Mouse (Mus musculus): ENCODE data around the gene Gm21992. TPM values are rescaled to one million over a fixed set of nuclear protein-coding genes. Genes with fewer than 3 reads are reported as not detected.

The Gm21992 gene
- polyA plus RNA-seq, 1 experiment from 2014 or later, result 17.1 TPM

DNA sequence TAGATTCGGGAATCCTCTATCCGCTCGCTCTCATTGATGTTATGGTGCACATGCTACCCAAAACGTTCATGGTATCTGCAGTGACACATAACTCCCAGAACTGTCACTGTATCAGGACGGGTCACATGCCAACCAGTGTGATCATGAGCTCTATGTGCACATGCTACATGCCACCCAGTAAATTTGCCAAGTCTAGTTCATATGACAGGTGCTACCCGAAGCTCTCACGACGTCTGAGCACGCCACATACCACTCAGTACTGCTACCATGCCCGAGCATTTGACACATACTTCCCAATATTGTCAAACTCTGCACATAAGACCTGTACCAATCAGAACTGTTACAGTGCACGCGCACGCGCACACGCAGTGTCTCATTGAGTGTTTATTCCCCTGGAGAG, 91.3 kb downstream of the Gm21992 start:
- Histone ChIP-seq H3K9me3 (ENCODE audit: control insufficient read depth, low read length) (no peaks in the 10 kb centered on the region), H3K4me3 (ENCODE audit: low read depth, low read length) (no peak overlapping the region), H3K4me1 (ENCODE audit: control insufficient read depth, insufficient read depth, low read length) (no peaks in the 10 kb centered on the region), H3K27ac (replicated peaks; ENCODE audit: low read depth, low read length) (no peak overlapping the region), H3K9ac (ENCODE audit: low read depth, low read length) (no peak overlapping the region), H3K36me3 (ENCODE audit: control insufficient read depth, insufficient read depth, low read length) (no peaks in the 10 kb centered on the region), H3K27me3 (replicated peaks; ENCODE audit: control insufficient read depth, insufficient read depth, low read length) (no peaks in the 10 kb centered on the region), H3K4me2 (ENCODE audit: low read depth, low read length) (peak overlapping the region; percentile 30; the same call in 1 of the 2 replicates)
- DNase-seq (ENCODE audit: low spot score), result no peak
- WGBS, result 79% methylated on average over 15 of the region's 15 CpGs
- ATAC-seq (ENCODE audit: low read depth), result no peak

DNA sequence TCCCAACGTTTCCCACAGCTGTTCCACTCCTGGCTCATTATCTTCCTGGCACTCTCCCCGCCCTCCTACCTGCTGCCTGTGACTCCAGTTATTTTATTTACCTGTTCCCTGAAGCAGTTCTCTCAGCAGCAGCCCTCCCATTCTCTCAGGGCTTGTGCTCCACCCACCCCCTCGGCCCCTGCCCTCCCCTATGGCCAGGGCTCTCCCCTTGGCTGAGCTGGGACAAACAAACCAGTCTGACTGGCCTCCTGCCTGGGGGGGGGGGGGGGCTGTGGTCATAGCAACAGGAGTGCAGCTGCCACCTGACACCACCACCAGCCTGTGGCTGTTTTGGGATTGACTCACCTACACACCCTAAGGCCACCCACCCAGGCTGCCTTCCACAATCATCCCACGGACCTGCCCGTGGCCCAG, 92.1 kb downstream of the Gm21992 start:
- no peaks in the 10 kb centered on the region for H3K36me3 ChIP-seq (ENCODE audit: control insufficient read depth, insufficient read depth, low read length)
- ATAC-seq (ENCODE audit: low read depth) (peak; percentile 87), DNase-seq (ENCODE audit: low spot score) (peak; percentile 65)
- no peak overlapping the region for H3K27ac ChIP-seq (replicated peaks; ENCODE audit: low read depth, low read length)
- H3K4me3 ChIP-seq (ENCODE audit: low read depth, low read length), result no peak overlapping the region
- H3K27me3 ChIP-seq (replicated peaks; ENCODE audit: control insufficient read depth, insufficient read depth, low read length), result peaks cover 7% of the 10 kb centered on the region
- H3K4me1 ChIP-seq (ENCODE audit: control insufficient read depth, insufficient read depth, low read length), result no peaks in the 10 kb centered on the region
- H3K9me3 ChIP-seq (ENCODE audit: control insufficient read depth, low read length), result no peaks in the 10 kb centered on the region
- no peak overlapping the region for H3K9ac ChIP-seq (ENCODE audit: low read depth, low read length)
- WGBS, result 9% methylated on average over 5 of the region's 5 CpGs
- no peak overlapping the region; the same call in 1 of the 2 replicates for H3K4me2 ChIP-seq (ENCODE audit: low read depth, low read length)

DNA sequence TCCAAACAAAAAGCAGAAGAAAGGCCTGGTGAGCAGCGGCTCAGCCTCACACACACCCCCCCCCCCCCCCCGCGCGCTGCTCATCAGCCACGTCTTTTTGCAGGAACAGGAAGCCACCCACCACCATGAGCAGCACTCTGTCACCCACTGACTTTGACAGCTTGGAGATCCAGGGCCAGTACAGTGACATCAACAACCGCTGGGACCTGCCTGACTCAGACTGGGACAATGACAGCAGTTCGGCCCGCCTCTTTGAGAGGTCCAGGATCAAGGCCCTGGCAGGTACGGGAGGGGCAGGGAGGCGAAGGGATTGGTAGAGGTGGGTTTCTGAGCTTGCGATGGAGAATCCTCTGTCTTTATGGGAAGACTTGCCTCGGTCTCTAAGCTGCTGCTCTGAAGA, 92.7 kb downstream of the Gm21992 start:
- DNase-seq (ENCODE audit: low spot score) (no peak), ATAC-seq (ENCODE audit: low read depth) (no peak)
- Histone ChIP-seq H3K36me3 (ENCODE audit: control insufficient read depth, insufficient read depth, low read length) (no peaks in the 10 kb centered on the region), H3K9me3 (ENCODE audit: control insufficient read depth, low read length) (no peaks in the 10 kb centered on the region), H3K4me1 (ENCODE audit: control insufficient read depth, insufficient read depth, low read length) (no peaks in the 10 kb centered on the region), H3K27me3 (replicated peaks; ENCODE audit: control insufficient read depth, insufficient read depth, low read length) (peaks cover 13% of the 10 kb centered on the region), H3K27ac (replicated peaks; ENCODE audit: low read depth, low read length) (no peak overlapping the region), H3K9ac (ENCODE audit: low read depth, low read length) (no peak overlapping the region), H3K4me3 (ENCODE audit: low read depth, low read length) (no peak overlapping the region), H3K4me2 (ENCODE audit: low read depth, low read length) (no peak overlapping the region)
- WGBS, result 37% methylated on average over 10 of the region's 12 CpGs

DNA sequence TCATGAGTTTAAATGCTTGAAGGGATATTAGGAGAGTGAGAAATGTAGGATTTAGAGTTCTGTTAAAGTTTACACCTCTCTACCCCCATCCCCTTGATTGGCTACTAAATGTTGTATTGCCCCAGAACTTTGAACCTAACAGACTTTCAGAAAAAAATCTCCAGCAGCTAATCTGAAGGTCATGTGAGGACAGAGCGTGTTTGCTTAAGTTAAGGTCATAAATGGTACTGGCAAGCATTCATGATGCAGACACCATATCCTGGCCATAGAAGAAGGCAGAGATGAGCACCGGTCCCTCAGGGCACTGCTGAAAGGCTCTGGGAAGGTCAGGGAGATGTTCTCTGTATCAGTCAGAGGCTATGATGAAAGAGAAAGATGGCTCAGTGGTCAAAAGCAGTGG, 94.1 kb downstream of the Gm21992 start:
- Histone ChIP-seq H3K36me3 (ENCODE audit: control insufficient read depth, insufficient read depth, low read length) (no peaks in the 10 kb centered on the region), H3K4me1 (ENCODE audit: control insufficient read depth, insufficient read depth, low read length) (no peaks in the 10 kb centered on the region)
- 91% methylated on average over 2 of the region's 2 CpGs for WGBS

DNA sequence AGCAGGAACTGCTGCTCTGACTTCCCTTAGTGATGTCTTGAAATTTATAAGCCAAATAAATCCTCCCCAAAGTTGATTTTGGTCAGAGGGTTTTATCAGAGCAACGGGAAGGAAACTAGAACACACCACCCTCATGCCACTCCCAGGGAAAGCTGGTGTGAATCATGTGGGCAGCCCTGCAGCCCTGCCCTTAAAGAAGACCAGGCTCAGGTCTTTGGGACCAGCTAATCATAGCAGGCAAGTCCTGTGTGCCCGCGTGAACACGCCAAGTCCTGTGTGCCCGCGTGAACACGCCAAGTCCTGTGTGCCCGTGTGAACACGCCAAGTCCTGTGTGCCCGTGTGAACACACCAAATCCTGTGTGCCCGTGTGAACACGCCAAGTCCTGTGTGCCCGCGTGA, 94.7 kb downstream of the Gm21992 start:
- Histone ChIP-seq H3K9ac (ENCODE audit: low read depth, low read length) (no peak overlapping the region), H3K4me3 (ENCODE audit: low read depth, low read length) (no peak overlapping the region), H3K27me3 (replicated peaks; ENCODE audit: control insufficient read depth, insufficient read depth, low read length) (peaks cover 30% of the 10 kb centered on the region), H3K36me3 (ENCODE audit: control insufficient read depth, insufficient read depth, low read length) (no peaks in the 10 kb centered on the region), H3K4me1 (ENCODE audit: control insufficient read depth, insufficient read depth, low read length) (no peaks in the 10 kb centered on the region), H3K4me2 (ENCODE audit: low read depth, low read length) (no peak overlapping the region), H3K27ac (replicated peaks; ENCODE audit: low read depth, low read length) (no peak overlapping the region), H3K9me3 (ENCODE audit: control insufficient read depth, low read length) (no peaks in the 10 kb centered on the region)
- ATAC-seq (ENCODE audit: low read depth) (no peak), DNase-seq (ENCODE audit: low spot score) (no peak)
- WGBS, result 92% methylated on average over 14 of the region's 14 CpGs

More for the DNA sequence above, 94.1 kb downstream of the Gm21992 start:
- no peak overlapping the region for H3K4me2 ChIP-seq (ENCODE audit: low read depth, low read length)
- no peak overlapping the region for H3K4me3 ChIP-seq (ENCODE audit: low read depth, low read length)
- DNase-seq (ENCODE audit: low spot score) (no peak), ATAC-seq (ENCODE audit: low read depth) (no peak)
- H3K9ac ChIP-seq (ENCODE audit: low read depth, low read length), result no peak overlapping the region
- peaks cover 27% of the 10 kb centered on the region for H3K27me3 ChIP-seq (replicated peaks; ENCODE audit: control insufficient read depth, insufficient read depth, low read length)
- H3K27ac ChIP-seq (replicated peaks; ENCODE audit: low read depth, low read length), result no peak overlapping the region
- H3K9me3 ChIP-seq (ENCODE audit: control insufficient read depth, low read length), result no peaks in the 10 kb centered on the region

DNA sequence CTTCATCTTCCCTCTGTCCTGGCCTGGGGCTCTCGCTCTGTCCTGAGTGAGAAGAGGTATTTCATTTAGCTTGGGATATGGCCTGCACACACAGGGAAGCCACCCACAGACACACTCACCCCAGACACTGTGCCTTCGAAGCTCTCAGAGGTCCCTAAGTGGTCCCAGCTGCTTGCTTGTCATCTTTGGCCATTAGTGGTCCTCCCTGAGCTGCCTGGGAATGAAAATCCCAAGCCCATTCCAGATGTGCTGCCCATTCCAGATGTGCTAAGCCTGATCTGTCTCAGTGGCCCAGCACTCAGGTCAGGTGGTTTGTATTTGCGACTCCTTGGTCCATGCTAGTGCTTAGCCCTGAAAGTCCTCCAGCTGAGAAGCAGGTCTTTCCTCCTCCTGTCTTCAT, 97.5 kb downstream of the Gm21992 start:
- H3K27me3 ChIP-seq (replicated peaks; ENCODE audit: control insufficient read depth, insufficient read depth, low read length), result peaks cover 51% of the 10 kb centered on the region
- WGBS, result 38% methylated on average over 3 of the region's 3 CpGs

DNA sequence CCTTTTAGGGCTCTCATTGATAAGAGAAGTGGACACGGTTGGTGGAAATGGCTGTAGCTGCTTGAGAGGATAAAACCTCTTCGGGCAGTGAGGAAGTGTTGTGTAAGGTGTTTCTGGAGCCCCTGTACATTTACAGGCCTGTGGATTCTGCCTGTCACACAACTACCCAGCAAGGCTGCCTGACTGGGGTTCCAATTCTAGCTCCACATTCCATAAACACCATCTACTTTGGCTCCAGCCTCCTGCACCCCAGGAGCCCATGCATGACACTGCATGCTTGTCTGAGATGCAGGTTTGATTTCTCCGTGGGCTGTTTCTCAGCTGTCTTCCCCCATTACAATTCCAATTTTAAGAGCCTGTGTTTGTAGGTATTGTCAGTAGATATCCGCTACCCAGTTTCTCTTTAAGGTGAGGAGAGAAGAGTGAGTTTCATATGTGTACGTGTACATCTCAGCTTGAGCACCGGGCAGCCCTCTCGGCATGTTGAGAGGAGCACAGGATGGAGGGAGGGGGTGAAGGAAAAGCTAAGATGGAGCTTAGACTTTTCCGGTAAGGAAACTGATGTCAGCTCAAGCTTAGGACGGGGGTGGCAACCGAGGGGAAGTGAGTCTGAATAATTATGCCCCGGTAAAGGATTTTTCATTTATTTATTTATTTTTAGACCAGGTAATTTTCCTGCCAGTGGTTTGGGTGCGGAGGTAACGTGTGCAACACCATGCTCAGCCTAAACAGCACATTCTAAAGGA, 98.5 kb downstream of the Gm21992 start:
- Histone ChIP-seq H3K36me3 (ENCODE audit: control insufficient read depth, insufficient read depth, low read length) (no peaks in the 10 kb centered on the region), H3K4me1 (ENCODE audit: control insufficient read depth, insufficient read depth, low read length) (peaks cover 4% of the 10 kb centered on the region), H3K27ac (replicated peaks; ENCODE audit: low read depth, low read length) (no peak overlapping the region), H3K9ac (ENCODE audit: low read depth, low read length) (0 out of 2 replicates have a peak overlapping the region, but pooled peaks have one; percentile 62), H3K27me3 (replicated peaks; ENCODE audit: control insufficient read depth, insufficient read depth, low read length) (peaks cover 51% of the 10 kb centered on the region), H3K4me2 (ENCODE audit: low read depth, low read length) (peak overlapping the region; percentile 99), H3K4me3 (ENCODE audit: low read depth, low read length) (peak overlapping the region; percentile 59), H3K9me3 (ENCODE audit: control insufficient read depth, low read length) (no peaks in the 10 kb centered on the region)
- DNase-seq (ENCODE audit: low spot score) (no peak), ATAC-seq (ENCODE audit: low read depth) (no peak)
- WGBS, result 29% methylated on average over 13 of the region's 13 CpGs

More for the DNA sequence above, 97.5 kb downstream of the Gm21992 start:
- peaks cover 4% of the 10 kb centered on the region for H3K4me1 ChIP-seq (ENCODE audit: control insufficient read depth, insufficient read depth, low read length)
- no peaks in the 10 kb centered on the region for H3K36me3 ChIP-seq (ENCODE audit: control insufficient read depth, insufficient read depth, low read length)
- H3K9me3 ChIP-seq (ENCODE audit: control insufficient read depth, low read length), result no peaks in the 10 kb centered on the region
- no peak overlapping the region for H3K4me2 ChIP-seq (ENCODE audit: low read depth, low read length)
- DNase-seq (ENCODE audit: low spot score), result no peak
- H3K27ac ChIP-seq (replicated peaks; ENCODE audit: low read depth, low read length), result no peak overlapping the region
- H3K4me3 ChIP-seq (ENCODE audit: low read depth, low read length), result no peak overlapping the region
- ATAC-seq (ENCODE audit: low read depth), result no peak
- no peak overlapping the region for H3K9ac ChIP-seq (ENCODE audit: low read depth, low read length)

DNA sequence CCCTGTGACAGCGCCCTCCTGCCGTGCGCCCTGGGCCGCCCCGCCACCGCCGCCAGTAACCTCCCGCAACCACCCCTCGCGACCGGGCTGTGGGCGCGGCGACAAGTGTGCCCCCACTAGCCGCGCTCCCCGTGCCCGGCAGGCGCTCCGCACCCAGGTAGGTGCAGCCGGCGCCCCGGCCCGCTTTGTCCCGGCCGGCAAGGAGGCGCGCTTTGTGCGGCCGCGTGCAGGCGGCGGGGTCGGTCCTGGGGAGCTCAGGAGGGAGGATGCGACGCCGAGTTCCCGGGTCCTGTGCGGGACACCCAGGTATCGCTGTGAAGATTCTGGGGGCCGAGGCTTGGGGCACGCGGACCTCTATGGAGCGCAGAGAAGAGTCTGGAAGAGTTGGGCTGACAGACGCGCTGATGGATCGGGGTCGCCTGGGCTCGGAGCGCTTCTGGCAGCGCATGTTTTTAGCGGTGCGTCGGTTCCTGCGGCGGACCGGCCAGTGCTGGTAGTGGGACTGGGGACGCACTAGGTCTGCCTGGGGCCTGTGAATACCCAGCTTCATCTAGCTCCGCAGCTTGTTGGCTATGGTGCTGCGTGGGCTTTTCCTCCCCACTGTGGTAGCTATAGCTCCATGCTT, 99.1 kb downstream of the Gm21992 start:
- DNase-seq (ENCODE audit: low spot score) (peak; percentile 29), ATAC-seq (ENCODE audit: low read depth) (peak; percentile 38)
- Histone ChIP-seq H3K4me2 (ENCODE audit: low read depth, low read length) (peak overlapping the region; percentile 99), H3K9ac (ENCODE audit: low read depth, low read length) (peak overlapping the region; percentile 62), H3K36me3 (ENCODE audit: control insufficient read depth, insufficient read depth, low read length) (no peaks in the 10 kb centered on the region), H3K9me3 (ENCODE audit: control insufficient read depth, low read length) (no peaks in the 10 kb centered on the region), H3K4me1 (ENCODE audit: control insufficient read depth, insufficient read depth, low read length) (peaks cover 4% of the 10 kb centered on the region), H3K4me3 (ENCODE audit: low read depth, low read length) (peak overlapping the region; percentile 59), H3K27me3 (replicated peaks; ENCODE audit: control insufficient read depth, insufficient read depth, low read length) (peaks cover 51% of the 10 kb centered on the region), H3K27ac (replicated peaks; ENCODE audit: low read depth, low read length) (no peak overlapping the region)
- 0% methylated on average over 25 of the region's 60 CpGs for WGBS

Measured in embryonic facial prominence, embryonic 14.5 days (tissue).